Mouse (Mus musculus) skeletal muscle tissue, postnatal 0 days (tissue): ENCODE measurements around the gene Zbtb33. TPM values are rescaled to one million over a fixed set of nuclear protein-coding genes. Genes with fewer than 3 reads are reported as not detected.

Experiments used
- microRNA-seq, 2 experiments: library from miRNA; unstranded; fragments of <30 nt; microRNA quantifications; one replicate each; pipeline ENCODE4; 2016
- polyA plus RNA-seq: library from polyadenylated mRNA; unstranded; fragments of >200 nt; fragmentation: Nextera tagmentation; extraction: Ambion mirVana; gene quantifications from 2 replicates; pipeline ENCODE4 v1.2.1, GENCODE M21; 2015

The Zbtb33 gene
- 0.95 and 1.6 TPM in 2 replicates for polyA plus RNA-seq

GRCm38 (mm10) chrX:38189552-38190457, at the start of gene Zbtb33:
TSS of gene Zbtb33 (plus strand) at chrX:38189793.

Small RNA genes lying within 50 kb of the gene (microRNA-seq; reads per million reads assigned to microRNA genes)
- gene Mir3110, result 0 reads per million in 2 experiments

Other genes starting within 250 kb of the Zbtb33 start
- not detected in 2 replicates for gene Btg1-ps1, start 171.0 kb upstream of the Zbtb33 start, polyA plus RNA-seq
- gene Btg1-ps2, start 146.7 kb upstream of the Zbtb33 start, polyA plus RNA-seq, result not detected in 2 replicates
- not detected in 2 replicates for gene Rhox10, start 123.3 kb upstream of the Zbtb33 start, polyA plus RNA-seq
- gene Rhox11, start 104.7 kb upstream of the Zbtb33 start, polyA plus RNA-seq, result not detected in 2 replicates
- gene Rhox12, start 78.9 kb upstream of the Zbtb33 start, polyA plus RNA-seq, result not detected in 2 replicates
- gene Rhox13, start 68.6 kb upstream of the Zbtb33 start, polyA plus RNA-seq, result not detected in 2 replicates
- gene Tmem255a, start 62.6 kb downstream of the Zbtb33 start, polyA plus RNA-seq, result 31.2 and 34.4 TPM in 2 replicates
- 504 and 527 TPM in 2 replicates for gene Atp1b4, start 126.4 kb downstream of the Zbtb33 start, polyA plus RNA-seq